Mouse (Mus musculus): ENCODE data around the gene Usb1.
"Not testable (repeated sequence)": the region's sequence is repeated elsewhere in the genome, so short reads cannot be mapped to it uniquely, and the experiment has no call there.

Usb1 gene

GRCm38 (mm10) chr8:95375374-95375930 is 43.4 kb downstream of the Usb1 start:
- DNase-seq, result no peak

- no peak for DNase-seq
Measured at GRCm38 (mm10) chr8:95376309-95376999, 44.4 kb downstream of the Usb1 start.

- DNase-seq, result no peak
Measured at GRCm38 (mm10) chr8:95377101-95377500, 45.0 kb downstream of the Usb1 start.

GRCm38 (mm10) chr8:95377863-95378291 is 45.8 kb downstream of the Usb1 start:
- no peak for DNase-seq

- DNase-seq, result not testable (repeated sequence)
Measured at GRCm38 (mm10) chr8:95378928-95379327, 46.8 kb downstream of the Usb1 start.

GRCm38 (mm10) chr8:95380953-95381352 is 48.9 kb downstream of the Usb1 start:
- no peak for DNase-seq

GRCm38 (mm10) chr8:95381595-95381994 is 49.5 kb downstream of the Usb1 start:
- DNase-seq, result no peak

GRCm38 (mm10) chr8:95384501-95384900 is 52.4 kb downstream of the Usb1 start:
- no peak for DNase-seq

- DNase-seq, result no peak
Measured at GRCm38 (mm10) chr8:95386037-95386436, 54.0 kb downstream of the Usb1 start.

GRCm38 (mm10) chr8:95387221-95387620 is 55.1 kb downstream of the Usb1 start:
- DNase-seq, result no peak

- DNase-seq, result no peak
Measured at GRCm38 (mm10) chr8:95387936-95388335, 55.9 kb downstream of the Usb1 start.

GRCm38 (mm10) chr8:95390312-95390711 is 58.2 kb downstream of the Usb1 start:
- DNase-seq, result peak; percentile 51

- no peak for DNase-seq
Measured at GRCm38 (mm10) chr8:95391101-95391500, 59.0 kb downstream of the Usb1 start.

GRCm38 (mm10) chr8:95392604-95393003 is 60.5 kb downstream of the Usb1 start:
- no peak for DNase-seq

- DNase-seq, result no peak
Measured at GRCm38 (mm10) chr8:95395186-95395918, 63.3 kb downstream of the Usb1 start.

- no peak for DNase-seq
Measured at GRCm38 (mm10) chr8:95396752-95397151, 64.7 kb downstream of the Usb1 start.
